Mouse (Mus musculus) stomach, embryonic 15.5 days (tissue): Measurements from ENCODE around the gene Rxfp4. TPM values are rescaled to one million over a fixed set of nuclear protein-coding genes. Genes with fewer than 3 reads are reported as not detected.

Source experiments
- ATAC-seq: fragments of 200-750 bp; cut with Nextera tagmentation; 2 replicates; pipeline ENCODE4 v1.8.0; 2017; ENCODE audit warnings: low read depth, moderate number of reproducible peaks, moderate TSS enrichment; ENCODE audit not compliant: insufficient read depth, low FRiP score
- H3K27ac ChIP-seq: fragments of 300-500 bp; sonication (generic); 2 replicates; pipeline ENCODE4 v1.5.1; 2015; ENCODE audit warnings: mild to moderate bottlenecking, inconsistent platforms
- H3K27me3 ChIP-seq: fragments of 300-500 bp; sonication (generic); replicated peaks from 2 replicates; pipeline ENCODE4 v1.6.1; 2015; ENCODE audit warnings: inconsistent platforms
- H3K36me3 ChIP-seq: fragments of 300-500 bp; sonication (generic); 2 replicates; pipeline ENCODE4 v1.6.1; 2015; ENCODE audit warnings: inconsistent platforms
- H3K4me1 ChIP-seq: fragments of 300-500 bp; sonication (generic); 2 replicates; pipeline ENCODE4 v1.6.1; 2015; ENCODE audit warnings: inconsistent platforms
- H3K4me2 ChIP-seq: fragments of 300-500 bp; sonication (generic); 2 replicates; pipeline ENCODE4 v1.6.1; 2015; ENCODE audit warnings: mild to moderate bottlenecking, inconsistent platforms
- H3K4me3 ChIP-seq: fragments of 300-500 bp; sonication (generic); replicated peaks from 2 replicates; pipeline ENCODE4 v1.5.1; 2015; ENCODE audit warnings: inconsistent platforms
- H3K9ac ChIP-seq: fragments of 300-500 bp; sonication (generic); 2 replicates; pipeline ENCODE4 v1.6.1; 2015; ENCODE audit warnings: inconsistent platforms
- H3K9me3 ChIP-seq: fragments of 300-500 bp; sonication (generic); 2 replicates; pipeline ENCODE4 v1.6.1; 2016; ENCODE audit warnings: inconsistent platforms
- WGBS: fragments of 180-500 bp; shearing (Covaris S2); methylation state at CpG from one replicate; pipeline ENCODE4 v1.1.7; 2015; 5-methylcytosine and 5-hydroxymethylcytosine counted together
- polyA plus RNA-seq: library from polyadenylated mRNA; unstranded; fragments of >200 nt; fragmentation: Nextera tagmentation; extraction: Ambion mirVana; gene quantifications from 2 replicates; pipeline ENCODE4 v1.2.1, GENCODE M21; 2015

Rxfp4 gene
- polyA plus RNA-seq, 1 experiment from 2014 or later = not detected

GRCm38 (mm10) chr3:88650713-88651504, 2.0 kb downstream of the Rxfp4 start:
- ATAC-seq = no peak
- H3K9ac ChIP-seq = no peak overlapping the region
- no peak overlapping the region for H3K4me3 ChIP-seq
- 63% methylated on average over 13 of the region's 13 CpGs for WGBS
- peaks cover 5% of the 10 kb centered on the region; the same call in 1 of the 2 replicates for H3K4me1 ChIP-seq
- H3K9me3 ChIP-seq = no peaks in the 10 kb centered on the region
- no peak overlapping the region for H3K27ac ChIP-seq
- no peaks in the 10 kb centered on the region for H3K27me3 ChIP-seq
- H3K36me3 ChIP-seq = peaks cover 18% of the 10 kb centered on the region
- H3K4me2 ChIP-seq = no peak overlapping the region

GRCm38 (mm10) chr3:88649967-88650366, 3.0 kb downstream of the Rxfp4 start:
- Histone ChIP-seq H3K4me2 (no peak overlapping the region), H3K9ac (no peak overlapping the region), H3K27me3 (no peaks in the 10 kb centered on the region), H3K36me3 (peaks cover 24% of the 10 kb centered on the region), H3K4me1 (peaks cover 5% of the 10 kb centered on the region; the same call in 1 of the 2 replicates), H3K27ac (no peak overlapping the region), H3K4me3 (no peak overlapping the region), H3K9me3 (no peaks in the 10 kb centered on the region)
- ATAC-seq = no peak
- 90% methylated on average over 13 of the region's 13 CpGs for WGBS

GRCm38 (mm10) chr3:88649186-88649585, 3.8 kb downstream of the Rxfp4 start:
- Histone ChIP-seq H3K4me2 (no peak overlapping the region), H3K9me3 (no peaks in the 10 kb centered on the region), H3K36me3 (peaks cover 31% of the 10 kb centered on the region), H3K4me1 (peaks cover 5% of the 10 kb centered on the region; the same call in 1 of the 2 replicates), H3K4me3 (no peak overlapping the region), H3K27me3 (no peaks in the 10 kb centered on the region), H3K9ac (no peak overlapping the region), H3K27ac (no peak overlapping the region)
- 79% methylated on average over 10 of the region's 10 CpGs for WGBS
- no peak for ATAC-seq

GRCm38 (mm10) chr3:88648452-88649168, 4.3 kb downstream of the Rxfp4 start:
- Histone ChIP-seq H3K27ac (no peak overlapping the region), H3K9ac (no peak overlapping the region), H3K4me2 (no peak overlapping the region), H3K9me3 (no peaks in the 10 kb centered on the region), H3K36me3 (peaks cover 36% of the 10 kb centered on the region), H3K4me1 (peaks cover 5% of the 10 kb centered on the region; the same call in 1 of the 2 replicates), H3K27me3 (no peaks in the 10 kb centered on the region), H3K4me3 (no peak overlapping the region)
- 80% methylated on average over 12 of the region's 12 CpGs for WGBS
- no peak for ATAC-seq

GRCm38 (mm10) chr3:88647779-88648413, 5.0 kb downstream of the Rxfp4 start:
- H3K4me3 ChIP-seq = no peak overlapping the region
- no peaks in the 10 kb centered on the region for H3K27me3 ChIP-seq
- peaks cover 2% of the 10 kb centered on the region; the same call in 1 of the 2 replicates for H3K4me1 ChIP-seq
- no peak overlapping the region for H3K27ac ChIP-seq
- H3K9ac ChIP-seq = no peak overlapping the region
- ATAC-seq = no peak
- no peaks in the 10 kb centered on the region for H3K9me3 ChIP-seq
- H3K4me2 ChIP-seq = no peak overlapping the region
- peaks cover 43% of the 10 kb centered on the region for H3K36me3 ChIP-seq
- 85% methylated on average over 14 of the region's 14 CpGs for WGBS

DNA sequence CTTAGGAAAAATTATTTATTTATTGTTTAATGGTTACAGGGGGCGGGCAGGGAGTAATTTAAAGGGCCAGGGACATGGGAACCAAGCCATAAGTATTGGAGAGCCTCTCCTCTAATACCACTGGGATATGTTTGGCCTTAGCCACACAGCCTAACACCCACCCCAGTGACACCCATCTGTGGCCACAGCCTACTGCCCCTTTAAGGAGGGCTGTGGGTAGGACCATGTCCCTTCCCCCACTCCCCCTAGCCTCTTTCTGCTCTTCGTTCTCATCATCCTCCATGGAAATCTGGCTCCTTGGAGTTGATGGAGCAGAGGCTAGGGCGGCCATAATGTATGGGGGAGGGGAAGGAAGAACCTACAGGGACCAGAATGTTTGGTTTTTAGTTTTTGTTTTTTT, 5.9 kb downstream of the Rxfp4 start:
- no peak overlapping the region for H3K4me2 ChIP-seq
- H3K27me3 ChIP-seq = no peaks in the 10 kb centered on the region
- WGBS = 82% methylated on average over 3 of the region's 3 CpGs
- H3K9me3 ChIP-seq = no peaks in the 10 kb centered on the region
- no peaks in the 10 kb centered on the region for H3K4me1 ChIP-seq
- no peak overlapping the region for H3K9ac ChIP-seq
- no peak overlapping the region for H3K4me3 ChIP-seq
- ATAC-seq = no peak
- H3K36me3 ChIP-seq = peaks cover 51% of the 10 kb centered on the region
- H3K27ac ChIP-seq = no peak overlapping the region

DNA sequence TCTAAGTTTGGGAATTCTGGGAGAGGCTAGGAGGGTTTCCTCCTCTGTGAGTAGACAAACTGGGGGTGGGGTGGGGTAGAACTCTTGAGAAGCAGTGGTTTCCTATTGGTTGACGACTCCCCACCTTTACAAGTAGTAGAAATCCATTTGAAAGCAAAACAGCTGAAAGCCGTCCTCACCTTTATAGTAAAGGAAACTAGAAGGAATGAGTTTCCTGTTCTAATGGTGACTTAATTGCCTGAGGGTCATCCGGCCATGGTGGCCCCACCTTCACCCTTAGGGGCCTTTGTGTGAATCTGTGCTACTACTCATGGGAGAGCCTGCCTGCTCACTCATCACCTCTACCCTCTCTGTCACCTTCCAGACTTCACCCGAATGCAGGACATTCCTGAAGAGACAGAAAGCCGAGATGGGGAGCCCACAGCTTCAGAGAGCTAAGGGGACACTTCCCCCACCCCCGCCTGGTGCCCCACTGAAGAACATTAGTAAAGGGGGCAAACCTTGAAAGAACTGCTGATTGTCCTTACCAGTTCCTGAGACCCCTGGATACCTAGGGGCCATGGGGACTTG, 6.4 kb downstream of the Rxfp4 start:
- Histone ChIP-seq H3K4me2 (no peak overlapping the region), H3K36me3 (peaks cover 57% of the 10 kb centered on the region), H3K9ac (no peak overlapping the region), H3K27me3 (no peaks in the 10 kb centered on the region), H3K4me3 (no peak overlapping the region), H3K4me1 (no peaks in the 10 kb centered on the region), H3K27ac (no peak overlapping the region), H3K9me3 (no peaks in the 10 kb centered on the region)
- no peak for ATAC-seq
- WGBS = 77% methylated on average over 6 of the region's 6 CpGs

DNA sequence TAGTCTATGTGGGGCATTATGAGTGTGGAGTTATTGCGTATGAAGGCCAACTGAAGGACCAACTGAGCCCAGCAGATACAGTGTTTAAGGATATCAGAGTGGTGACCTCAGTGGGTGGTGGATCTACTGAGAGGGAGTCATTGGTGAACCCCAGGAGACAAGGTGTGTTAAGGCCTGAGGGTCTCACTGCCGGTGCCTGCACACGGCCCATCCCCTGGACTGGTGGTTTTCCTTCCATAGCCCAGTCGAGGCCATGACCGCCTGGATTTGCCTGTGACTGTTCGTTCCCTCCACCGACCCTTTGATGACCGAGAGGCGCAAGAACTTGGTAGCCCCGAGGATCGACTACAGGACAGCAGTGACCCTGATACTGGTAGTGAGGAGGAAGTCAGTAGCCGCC, 7.0 kb downstream of the Rxfp4 start:
- no peak for ATAC-seq
- H3K4me2 ChIP-seq = no peak overlapping the region
- H3K27me3 ChIP-seq = no peaks in the 10 kb centered on the region
- H3K4me1 ChIP-seq = no peaks in the 10 kb centered on the region
- 88% methylated on average over 12 of the region's 12 CpGs for WGBS
- H3K36me3 ChIP-seq = peaks cover 60% of the 10 kb centered on the region
- no peak overlapping the region for H3K27ac ChIP-seq
- no peak overlapping the region for H3K4me3 ChIP-seq
- H3K9ac ChIP-seq = no peak overlapping the region
- H3K9me3 ChIP-seq = no peaks in the 10 kb centered on the region

GRCm38 (mm10) chr3:88643078-88643477, 9.9 kb downstream of the Rxfp4 start:
- Histone ChIP-seq H3K27me3 (no peaks in the 10 kb centered on the region), H3K36me3 (peaks cover 84% of the 10 kb centered on the region), H3K9me3 (no peaks in the 10 kb centered on the region), H3K4me1 (no peaks in the 10 kb centered on the region), H3K4me2 (no peak overlapping the region), H3K9ac (no peak overlapping the region), H3K4me3 (no peak overlapping the region), H3K27ac (no peak overlapping the region)
- no peak for ATAC-seq
- WGBS = 84% methylated on average over 5 of the region's 5 CpGs

DNA sequence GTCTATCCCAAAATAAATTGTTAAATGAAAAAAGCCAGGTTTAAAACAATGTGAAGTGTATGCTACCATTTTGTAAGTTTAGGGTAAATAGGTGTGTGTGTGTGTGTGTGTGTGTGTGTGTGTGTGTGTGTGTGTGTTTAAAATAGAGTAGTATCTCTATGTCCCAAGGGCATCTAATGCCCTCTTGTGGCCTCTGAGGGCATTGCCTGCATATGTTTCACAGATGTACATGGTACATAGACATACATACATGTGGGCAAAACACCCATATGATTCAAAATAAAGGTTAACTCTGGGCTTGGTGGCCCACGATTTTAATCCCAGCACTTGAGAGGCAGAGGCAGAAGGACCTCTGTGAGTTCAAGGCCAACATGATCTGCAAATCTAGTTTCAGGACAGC, 12.3 kb downstream of the Rxfp4 start:
- H3K9ac ChIP-seq = no peak overlapping the region
- no peaks in the 10 kb centered on the region for H3K9me3 ChIP-seq
- no peaks in the 10 kb centered on the region for H3K4me1 ChIP-seq
- H3K36me3 ChIP-seq = peaks cover 83% of the 10 kb centered on the region
- no peak overlapping the region for H3K4me2 ChIP-seq
- no peak overlapping the region for H3K4me3 ChIP-seq
- H3K27me3 ChIP-seq = no peaks in the 10 kb centered on the region
- no peak for ATAC-seq
- no peak overlapping the region for H3K27ac ChIP-seq
- 88% methylated on average over 1 of the region's 1 CpGs for WGBS

DNA sequence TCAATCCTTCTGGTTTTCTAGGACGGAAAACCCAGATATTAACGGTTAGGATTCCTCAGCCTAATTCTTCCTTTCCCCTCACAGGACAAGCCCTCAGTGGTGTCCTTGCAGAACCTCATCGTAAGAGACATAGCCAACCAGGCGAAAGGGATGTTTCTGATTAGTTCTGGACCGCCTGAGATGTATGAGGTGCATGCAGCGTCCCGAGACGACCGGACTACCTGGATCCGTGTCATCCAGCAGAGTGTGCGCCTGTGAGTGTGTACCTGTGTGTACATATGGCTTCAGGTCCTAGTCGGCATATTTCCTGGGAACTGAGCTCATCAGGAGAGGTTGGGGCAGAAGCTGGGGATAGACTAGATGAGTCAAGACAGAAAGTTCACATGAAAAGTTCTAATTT, 13.7 kb downstream of the Rxfp4 start:
- Histone ChIP-seq H3K27ac (no peak overlapping the region), H3K4me3 (no peak overlapping the region), H3K4me1 (no peaks in the 10 kb centered on the region), H3K4me2 (no peak overlapping the region), H3K36me3 (peaks cover 88% of the 10 kb centered on the region), H3K27me3 (no peaks in the 10 kb centered on the region), H3K9ac (no peak overlapping the region), H3K9me3 (no peaks in the 10 kb centered on the region)
- no peak for ATAC-seq
- 94% methylated on average over 12 of the region's 12 CpGs for WGBS

GRCm38 (mm10) chr3:88637134-88637533, 15.8 kb downstream of the Rxfp4 start:
- Histone ChIP-seq H3K4me3 (no peak overlapping the region), H3K27me3 (no peaks in the 10 kb centered on the region), H3K9me3 (no peaks in the 10 kb centered on the region), H3K27ac (no peak overlapping the region), H3K4me1 (no peaks in the 10 kb centered on the region), H3K36me3 (peaks cover 89% of the 10 kb centered on the region), H3K9ac (no peak overlapping the region), H3K4me2 (no peak overlapping the region)
- ATAC-seq = no peak
- WGBS = 95% methylated on average over 5 of the region's 5 CpGs
